Mouse (Mus musculus): ENCODE measurements at regions not wholly inside any gene's neighbourhood (a gene's known extent, or its start where the extent isn't known, plus 50 kb on each side); places are given as distances from the start of the nearest gene placed in this dataset.

DNA sequence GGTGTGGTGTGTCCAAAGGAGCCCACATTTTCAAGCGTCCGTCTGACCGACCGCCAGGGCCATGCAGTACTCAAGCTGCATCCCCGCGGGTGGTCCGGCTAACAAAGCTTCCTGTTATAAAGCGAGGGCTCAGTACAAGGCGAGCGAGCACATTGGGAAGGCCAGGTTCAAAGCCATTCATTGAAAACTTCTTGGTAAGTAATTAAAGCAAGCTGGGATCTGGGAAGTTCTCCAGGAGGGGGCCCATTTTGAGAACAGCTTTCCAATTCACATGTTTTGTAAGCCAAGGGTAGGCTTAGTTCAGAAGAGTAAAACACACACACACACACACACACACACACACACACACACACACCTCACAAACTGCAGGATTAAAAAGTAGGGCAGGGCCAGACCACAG lies 57.3 kb upstream of the Prep start:
- no peak for ATAC-seq (replicated peaks; ENCODE audit: low FRiP score, poor library complexity, severe bottlenecking)

DNA sequence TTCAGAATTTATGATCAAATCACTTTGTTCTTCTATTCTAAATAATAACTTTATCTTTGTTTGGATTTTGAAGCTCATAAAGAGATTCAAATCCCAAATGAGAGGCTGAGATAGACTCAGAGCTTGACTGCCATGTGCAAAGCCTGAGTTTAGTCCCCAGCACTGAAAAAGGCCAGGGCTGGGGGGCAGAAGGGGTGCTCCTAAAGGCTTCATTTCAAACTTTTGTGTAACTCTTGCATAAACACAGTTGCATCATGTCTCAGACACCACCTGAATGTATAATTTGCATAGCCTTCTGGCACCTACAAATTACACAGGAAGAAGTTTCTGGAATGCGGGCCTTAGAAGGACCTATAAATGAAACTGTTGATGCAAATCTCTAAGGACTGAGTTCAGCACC lies 57.8 kb upstream of the Prep start:
- no peak for ATAC-seq (replicated peaks; ENCODE audit: low FRiP score, poor library complexity, severe bottlenecking)

DNA sequence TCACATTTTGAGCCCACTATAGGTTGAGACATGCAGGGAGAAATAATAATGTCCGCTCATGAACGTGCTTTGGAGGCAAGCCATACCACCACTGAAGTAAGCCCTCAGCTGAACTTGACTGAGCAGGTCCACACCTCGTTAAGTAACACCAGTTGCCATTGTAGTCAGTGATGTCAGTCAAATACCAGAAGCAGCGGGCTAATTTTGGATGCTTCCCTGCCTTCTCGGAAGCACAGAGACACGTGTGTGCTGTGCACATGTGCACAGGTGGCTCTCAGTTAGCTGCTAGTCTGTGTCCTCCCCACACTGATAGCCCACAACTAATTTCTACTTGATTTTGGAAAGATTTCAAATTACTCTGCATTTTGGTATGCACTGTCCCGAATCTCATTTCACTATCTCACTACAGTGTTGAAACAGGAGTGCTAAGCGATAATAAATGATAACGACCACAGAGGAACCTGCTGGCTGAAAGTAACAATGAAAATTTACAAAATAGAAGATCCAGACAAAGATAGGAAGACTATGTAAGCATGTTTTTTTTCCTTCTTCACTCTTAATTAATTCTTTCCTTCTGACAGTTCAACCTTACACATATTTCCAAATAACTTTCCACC lies 62.9 kb upstream of the Prep start:
- ATAC-seq (replicated peaks; ENCODE audit: low FRiP score, poor library complexity, severe bottlenecking), result no peak

DNA sequence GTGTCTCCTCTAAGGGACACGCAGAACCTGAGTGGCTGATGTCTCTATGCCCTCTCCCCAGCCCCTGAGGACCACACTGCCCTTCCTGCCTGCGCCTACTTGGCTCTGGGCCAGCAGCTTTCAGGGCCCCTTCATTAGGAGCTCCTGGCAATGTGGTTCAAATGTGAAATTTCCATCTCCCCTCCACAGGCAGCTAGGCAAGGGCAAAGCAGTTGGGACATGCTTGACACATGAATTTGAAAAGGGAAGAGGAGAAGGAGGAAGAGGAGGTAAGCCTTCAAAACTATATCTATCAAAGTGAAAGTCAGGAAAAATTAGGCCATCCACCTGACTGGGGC lies 63.7 kb upstream of the Prep start:
- peak; percentile 49; the same call in 1 of the 2 replicates for ATAC-seq (replicated peaks; ENCODE audit: low FRiP score, poor library complexity, severe bottlenecking)

DNA sequence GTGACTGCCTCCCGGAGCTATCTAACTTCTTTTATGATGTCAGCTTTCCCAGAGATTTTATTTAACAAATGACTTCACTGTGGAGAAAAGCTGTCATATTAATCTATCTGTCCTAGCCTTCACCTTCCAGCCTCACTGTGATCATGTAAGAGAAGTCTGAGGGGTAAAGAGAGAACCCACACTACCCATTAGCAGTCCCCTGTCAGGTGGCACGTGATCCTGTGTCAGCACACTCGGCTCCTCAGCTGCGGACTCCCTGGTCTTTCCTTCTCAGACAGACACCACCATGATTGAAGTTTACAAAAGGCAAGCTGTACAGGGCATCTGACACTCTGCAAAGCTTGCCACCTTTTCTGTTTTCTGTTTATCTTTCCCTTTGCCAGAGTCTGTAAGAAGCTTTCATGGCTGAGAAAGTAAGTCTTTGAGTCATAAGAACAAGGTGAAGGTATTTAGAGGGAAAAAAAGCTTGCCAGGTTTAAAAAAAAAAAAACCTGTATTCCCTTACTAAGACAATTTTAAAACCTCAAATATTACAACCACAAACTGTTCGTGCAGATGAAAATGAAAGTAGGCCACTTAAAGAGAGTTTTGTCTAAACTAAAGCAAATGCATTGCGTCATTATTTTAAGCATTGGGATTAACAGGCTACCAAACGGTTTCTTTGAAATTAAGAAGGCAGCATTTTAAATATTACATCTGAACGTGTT lies 64.2 kb upstream of the Prep start:
- ATAC-seq (replicated peaks; ENCODE audit: low FRiP score, poor library complexity, severe bottlenecking), result peak; percentile 64

DNA sequence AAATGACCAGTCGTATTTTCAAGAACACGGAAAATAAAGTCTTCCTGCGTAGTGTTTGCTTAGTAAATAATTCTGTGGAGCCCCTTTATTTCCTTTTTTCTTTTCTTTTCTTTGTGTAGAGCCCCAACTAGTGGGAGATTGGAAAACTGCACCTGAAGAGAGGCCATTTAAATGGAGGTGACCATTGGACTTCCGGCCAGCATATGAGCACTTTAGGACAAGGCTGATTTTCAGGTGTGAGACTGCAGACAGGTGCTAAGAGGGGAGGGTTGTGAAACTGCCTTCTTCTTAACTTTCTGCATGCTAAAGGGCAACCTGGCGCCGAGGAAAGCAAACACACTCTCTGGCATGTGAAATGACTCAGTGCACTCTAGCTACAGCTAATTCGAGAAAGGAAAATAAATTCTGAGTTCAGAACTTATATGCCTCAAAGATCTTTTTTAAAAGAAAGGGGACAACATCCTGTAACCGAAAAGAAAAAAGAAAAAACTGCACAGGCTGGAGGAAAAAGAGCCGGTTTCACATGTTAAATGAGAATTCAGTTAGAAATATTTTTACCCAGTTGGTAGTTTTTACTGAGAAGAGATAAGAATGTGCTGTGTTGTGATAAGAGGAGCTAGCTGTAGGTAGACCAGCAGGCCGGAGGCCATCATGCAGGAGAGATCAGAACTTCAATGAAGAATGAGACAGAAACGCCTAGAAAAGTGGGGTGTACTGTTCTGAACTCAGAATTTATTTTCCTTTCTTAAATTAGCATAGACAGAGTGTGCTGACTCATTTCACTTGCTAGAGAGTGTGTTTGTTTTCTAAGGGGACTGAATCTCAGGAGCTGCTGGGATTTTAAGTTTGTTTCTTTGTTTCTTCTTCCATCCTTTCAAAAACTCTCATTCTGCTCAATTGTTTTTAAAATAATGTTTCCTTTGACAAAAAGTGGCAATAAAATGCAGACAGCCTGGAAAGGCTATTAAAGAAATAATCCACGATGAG lies 65.8 kb upstream of the Prep start:
- ATAC-seq (replicated peaks; ENCODE audit: low FRiP score, poor library complexity, severe bottlenecking), result peak; percentile 77

DNA sequence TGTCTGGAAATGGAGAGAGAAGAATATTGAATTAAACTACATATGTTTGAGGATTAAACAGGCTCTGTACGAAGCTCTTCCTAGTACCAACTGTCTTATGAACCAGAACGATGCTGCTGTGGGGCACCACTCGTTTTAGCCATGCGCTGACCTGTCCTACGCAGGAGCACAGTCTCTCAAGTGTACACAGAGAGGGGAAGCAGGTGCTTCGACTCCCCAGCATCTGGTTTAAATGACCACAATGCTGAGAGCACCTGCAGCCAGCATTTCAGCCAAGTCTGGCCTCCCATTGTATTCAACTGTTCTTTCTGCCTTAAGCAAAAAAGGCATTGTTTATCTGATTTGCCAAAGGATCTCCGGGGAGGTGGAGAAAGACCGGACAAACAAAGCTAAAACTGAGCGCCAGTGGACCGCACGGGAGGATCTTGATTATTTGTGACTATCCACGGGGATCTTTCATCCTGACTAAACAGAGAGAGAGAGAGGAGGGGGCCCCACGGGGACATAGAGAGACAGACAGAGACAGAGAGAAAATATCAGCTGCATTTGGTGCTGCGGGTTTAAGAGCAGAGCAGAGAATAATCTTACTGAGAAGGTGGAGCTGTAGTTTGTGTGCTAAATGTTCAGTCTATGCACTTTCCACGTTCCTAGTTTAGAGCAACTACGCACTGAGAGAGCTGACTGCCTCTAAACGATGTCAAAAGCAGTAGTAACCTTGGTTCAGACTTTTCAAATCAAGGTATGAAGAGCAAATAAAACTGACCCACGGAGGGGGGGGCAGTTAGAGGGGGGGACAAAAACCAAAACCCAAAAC lies 66.8 kb upstream of the Prep start:
- peak; percentile 16; the same call in 1 of the 2 replicates for ATAC-seq (replicated peaks; ENCODE audit: low FRiP score, poor library complexity, severe bottlenecking)

DNA sequence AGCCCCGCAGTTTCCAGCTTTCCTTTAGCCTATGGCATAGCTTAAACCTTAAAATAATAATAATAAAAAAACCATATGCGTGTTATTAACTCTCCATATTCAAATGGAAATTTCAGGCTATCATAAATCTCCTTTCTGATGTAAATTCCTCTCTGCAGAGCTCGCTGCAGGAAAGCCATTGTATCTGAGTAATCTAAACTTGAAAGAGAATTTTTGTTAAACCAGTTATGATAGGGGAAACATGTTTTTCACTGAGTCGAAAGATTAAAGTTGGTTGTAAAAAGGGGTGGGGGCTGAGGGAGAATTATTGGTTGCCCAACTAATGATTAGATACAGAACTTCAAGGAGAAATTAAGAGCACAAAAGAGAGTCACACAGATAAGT lies 69.1 kb upstream of the Prep start:
- ATAC-seq (replicated peaks; ENCODE audit: low FRiP score, poor library complexity, severe bottlenecking), result no peak

DNA sequence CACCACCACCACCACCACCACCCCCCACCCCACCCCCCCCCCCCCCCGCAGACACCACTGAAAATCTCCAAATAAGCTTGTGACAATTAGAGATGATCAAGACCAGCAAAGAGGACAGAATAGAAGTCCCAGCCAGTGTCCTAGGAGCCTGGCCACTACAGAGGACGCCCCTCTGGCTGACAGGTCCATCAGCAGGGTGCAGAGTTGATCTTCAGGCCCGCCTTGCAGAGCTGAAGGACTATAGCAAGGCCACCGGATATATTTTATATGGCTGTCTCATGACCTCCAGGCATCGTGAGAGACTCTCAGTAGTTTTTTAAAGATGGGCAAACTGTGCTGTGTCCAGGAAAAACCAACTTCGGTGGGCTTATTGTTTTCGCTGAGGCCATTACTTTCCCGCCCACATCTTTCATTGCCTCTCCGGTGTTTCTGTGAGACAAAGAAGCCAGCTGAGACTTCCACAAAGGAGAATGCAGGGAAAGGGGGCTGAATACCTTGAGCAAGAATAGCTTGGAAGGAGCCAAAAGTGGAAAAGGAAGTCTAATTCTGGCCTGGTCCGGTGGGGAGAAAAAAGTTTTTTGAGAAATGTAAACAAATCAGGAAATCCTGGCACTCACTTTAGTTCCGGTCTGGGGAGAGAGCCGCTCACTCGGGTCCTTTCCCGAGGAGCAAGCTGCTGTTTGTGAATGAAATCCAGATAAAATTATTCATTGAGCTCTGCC lies 69.7 kb upstream of the Prep start:
- ATAC-seq (replicated peaks; ENCODE audit: low FRiP score, poor library complexity, severe bottlenecking), result no peak

DNA sequence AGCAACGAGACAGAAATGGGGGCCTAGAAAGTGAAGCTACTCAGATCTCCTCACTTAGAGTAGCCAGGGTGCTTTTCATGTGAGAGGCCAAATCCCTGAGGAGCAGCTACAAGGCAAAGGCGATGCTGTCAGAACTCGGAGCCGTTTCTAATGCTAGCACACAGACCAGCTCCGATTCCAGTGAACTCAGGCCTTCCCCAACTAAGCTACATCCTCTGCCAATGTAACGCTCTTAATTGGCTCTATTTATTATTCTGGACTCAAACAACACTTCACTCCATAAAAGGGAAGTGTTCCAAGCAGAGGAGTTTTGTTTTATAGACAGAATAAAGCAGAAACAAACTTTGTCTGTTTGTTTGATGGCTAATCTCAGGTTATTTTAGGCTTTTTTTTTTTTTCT lies 71.2 kb upstream of the Prep start:
- ATAC-seq (replicated peaks; ENCODE audit: low FRiP score, poor library complexity, severe bottlenecking), result no peak

DNA sequence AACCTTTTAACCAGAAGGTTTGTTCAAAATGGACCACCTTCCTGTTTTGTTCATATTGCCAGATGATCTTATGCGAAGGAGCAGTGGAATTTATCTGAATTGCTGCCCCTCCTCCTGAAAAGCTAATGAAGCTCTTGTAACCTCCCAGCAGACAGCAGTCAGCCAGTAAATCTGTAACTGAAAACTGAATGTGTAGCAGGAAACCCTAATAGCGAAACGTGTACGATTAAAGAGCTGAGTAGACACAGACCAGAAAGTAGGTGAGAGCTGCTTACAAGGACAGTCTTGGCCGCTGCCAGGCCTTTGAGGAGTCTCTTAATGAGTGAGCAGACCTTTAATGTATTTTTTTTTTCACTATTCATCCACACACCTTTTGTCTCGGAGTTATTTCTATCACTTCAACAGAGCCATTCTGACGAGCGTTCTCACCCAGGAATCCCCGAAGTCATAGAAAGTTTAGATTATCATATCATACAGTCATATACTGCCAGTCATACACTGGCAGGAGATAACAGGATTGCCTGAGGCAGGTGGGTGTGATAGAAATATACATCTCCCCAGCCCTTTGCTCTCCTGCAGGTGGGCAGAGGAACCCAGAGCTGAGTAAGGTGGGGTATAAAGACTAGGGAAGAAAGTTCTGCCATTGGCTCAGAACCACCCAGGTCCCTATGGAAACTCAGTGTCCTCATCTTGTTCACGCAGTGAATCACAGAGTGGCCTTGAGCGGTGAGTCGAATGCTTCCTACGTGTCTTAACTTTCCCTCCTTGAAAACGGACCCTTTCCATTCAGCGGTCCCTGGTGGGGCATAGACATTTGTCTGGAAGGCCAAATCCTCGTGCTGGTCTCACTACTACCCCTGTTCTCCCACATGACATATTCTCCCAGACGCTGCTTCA lies 72.4 kb upstream of the Prep start:
- ATAC-seq (replicated peaks; ENCODE audit: low FRiP score, poor library complexity, severe bottlenecking), result no peak

DNA sequence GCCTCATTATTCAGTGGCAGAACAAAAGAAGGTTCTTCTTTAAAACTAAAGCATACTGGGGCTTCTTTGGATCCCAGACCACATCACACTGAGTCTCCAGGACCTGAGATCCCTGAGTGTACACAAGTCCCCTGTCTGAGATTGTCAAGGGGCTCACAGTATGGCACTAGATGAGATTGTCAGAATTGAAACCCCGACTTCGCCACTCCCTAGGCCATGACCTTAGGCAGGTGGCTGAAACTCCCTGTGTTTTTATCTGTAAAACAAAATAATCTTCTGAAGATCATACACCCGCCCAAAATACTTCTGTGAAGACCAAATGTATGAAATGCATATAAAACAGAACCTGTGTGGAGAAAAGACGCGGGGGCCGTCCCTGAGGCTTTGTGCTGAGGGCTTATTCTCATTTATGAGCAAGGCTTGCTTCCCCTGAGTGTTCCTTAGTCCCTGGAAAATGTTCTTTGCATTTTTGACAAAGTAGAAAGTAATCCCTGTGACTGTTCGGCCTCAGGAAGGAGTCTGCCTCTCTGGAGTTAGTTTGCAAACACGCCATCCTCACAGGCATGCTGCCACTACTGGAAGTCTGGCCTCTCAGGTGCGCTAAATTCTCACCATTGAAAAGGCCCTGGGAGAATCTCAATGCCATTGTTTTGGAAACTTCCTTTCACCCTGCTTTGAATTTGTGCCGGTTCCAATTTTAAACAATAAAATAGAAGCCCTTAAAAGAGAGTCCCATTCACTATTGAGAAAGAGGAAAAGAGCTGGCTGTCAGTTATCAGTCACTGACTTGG lies 73.3 kb upstream of the Prep start:
- ATAC-seq (replicated peaks; ENCODE audit: low FRiP score, poor library complexity, severe bottlenecking), result no peak

DNA sequence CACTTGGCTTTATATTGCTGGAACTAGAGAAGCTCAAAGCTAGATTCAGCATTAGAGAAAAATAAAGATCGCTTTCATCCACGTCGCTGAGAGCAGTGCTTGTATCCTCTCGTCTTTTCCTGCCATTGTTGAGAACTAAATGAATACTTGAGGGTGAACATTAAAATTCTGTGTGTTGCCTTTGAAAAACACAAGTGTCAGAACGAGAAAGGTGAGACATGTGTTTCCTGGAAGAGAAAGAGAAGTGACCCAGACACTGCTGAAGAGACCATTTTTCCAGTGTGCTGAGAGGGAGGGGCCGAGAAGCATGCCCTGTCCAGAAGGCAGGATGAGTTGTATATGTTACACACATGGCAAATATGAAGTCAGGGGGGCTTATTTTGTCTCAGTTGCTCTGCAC lies 77.5 kb upstream of the Prep start:
- ATAC-seq (replicated peaks; ENCODE audit: low FRiP score, poor library complexity, severe bottlenecking), result no peak

DNA sequence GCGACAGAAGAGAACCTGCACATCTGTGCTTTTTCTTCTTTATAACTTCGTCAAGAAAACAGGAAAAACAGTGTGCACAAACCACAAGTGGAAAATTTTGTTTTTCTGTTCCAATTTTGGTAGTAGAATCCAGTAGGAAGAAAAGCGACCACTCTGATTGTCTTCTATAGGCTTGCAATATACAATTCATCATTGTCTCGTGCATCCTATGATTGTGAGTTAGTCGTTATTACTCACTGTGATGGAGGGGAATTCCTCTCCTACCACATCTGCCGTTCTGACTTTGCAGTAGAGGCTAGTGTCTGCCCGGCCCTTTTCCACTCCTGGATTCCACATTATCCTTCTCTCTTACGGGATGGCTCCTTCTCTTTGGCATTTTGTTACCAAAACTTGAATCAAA lies 78.2 kb upstream of the Prep start:
- no peak for ATAC-seq (replicated peaks; ENCODE audit: low FRiP score, poor library complexity, severe bottlenecking)

DNA sequence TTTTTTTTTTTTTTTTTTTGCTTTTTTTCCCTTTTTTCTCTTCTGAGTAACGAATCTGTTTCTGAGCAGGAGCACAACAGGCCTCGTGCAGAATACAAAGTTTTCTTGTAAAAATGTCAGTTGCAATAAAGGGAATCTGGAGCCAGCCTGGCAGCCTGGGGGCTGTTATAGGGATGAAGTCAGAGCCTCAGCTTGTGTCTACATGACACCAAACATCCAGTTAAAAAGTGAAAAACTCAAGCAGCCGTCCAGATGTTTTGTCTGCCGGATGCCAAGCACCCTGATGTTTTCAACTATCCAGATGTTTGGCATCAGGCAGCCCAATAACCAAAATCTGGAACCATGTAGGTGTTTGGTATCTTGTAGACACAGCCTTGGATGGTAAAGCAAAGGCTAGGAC lies 79.4 kb upstream of the Prep start:
- ATAC-seq (replicated peaks; ENCODE audit: low FRiP score, poor library complexity, severe bottlenecking), result no peak

DNA sequence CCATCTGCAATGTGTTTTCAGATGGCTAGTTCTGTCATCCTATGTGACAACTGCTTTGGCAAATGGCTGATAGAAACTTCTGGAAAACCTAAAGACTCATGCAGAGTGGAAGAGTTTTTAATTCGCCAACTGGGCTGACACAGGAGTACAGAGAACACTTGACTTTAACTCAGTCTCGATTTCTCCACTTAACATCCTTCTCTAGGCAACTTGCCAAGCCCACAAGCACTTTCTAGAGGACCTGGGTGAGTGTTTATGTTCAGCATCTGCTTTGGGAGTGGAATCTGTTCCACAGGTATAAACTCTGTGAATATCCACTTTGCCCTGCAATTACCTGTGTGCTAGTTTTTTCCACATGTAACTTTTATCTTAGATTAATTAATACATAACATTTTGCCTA lies 85.1 kb upstream of the Prep start:
- ATAC-seq (replicated peaks; ENCODE audit: low FRiP score, poor library complexity, severe bottlenecking), result no peak

DNA sequence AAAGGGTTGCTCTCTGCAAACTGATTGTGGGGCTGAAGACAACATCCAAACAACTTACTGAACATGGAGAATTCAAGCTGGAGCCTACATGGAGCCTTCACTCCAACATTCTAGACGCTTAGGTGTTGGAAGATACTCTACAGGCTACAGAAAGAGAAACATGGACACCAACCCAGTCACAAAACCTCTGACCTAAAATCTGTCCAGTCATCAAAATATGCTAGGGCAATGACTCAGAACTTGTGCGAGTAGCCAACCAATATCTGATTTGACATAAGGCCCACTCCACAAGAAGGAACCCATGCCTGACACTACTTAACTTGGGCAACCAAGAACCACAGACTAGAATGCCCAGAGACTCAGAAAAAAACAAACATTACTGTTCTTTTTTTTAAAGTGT lies 90.2 kb upstream of the Prep start:
- ATAC-seq (replicated peaks; ENCODE audit: low FRiP score, poor library complexity, severe bottlenecking), result no peak

DNA sequence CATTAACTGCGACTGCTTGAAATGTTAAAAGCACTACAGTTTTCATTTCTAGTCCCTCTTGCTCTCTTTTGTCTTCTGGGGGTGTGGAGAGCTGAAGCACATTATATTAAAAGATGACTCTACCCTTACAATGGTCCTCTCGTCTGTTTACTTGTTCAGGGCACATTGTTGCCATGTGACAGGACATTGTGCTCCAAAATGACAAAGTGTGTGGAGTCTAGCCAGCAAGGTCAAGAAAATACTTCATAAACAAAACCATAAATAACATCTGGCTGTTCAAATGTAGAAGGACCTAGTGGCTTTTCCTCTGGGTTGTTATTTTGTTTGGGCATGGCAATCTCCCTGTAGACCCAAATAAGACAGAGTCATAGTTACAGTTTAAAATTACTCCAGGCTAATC lies 95.1 kb upstream of the Prep start:
- ATAC-seq (replicated peaks; ENCODE audit: low FRiP score, poor library complexity, severe bottlenecking), result no peak
